Mouse (Mus musculus): ENCODE measurements around the gene Ahnak.
"Not testable (repeated sequence)": the region's sequence is repeated elsewhere in the genome, so short reads cannot be mapped to it uniquely, and the experiment has no call there.

The Ahnak gene

DNA sequence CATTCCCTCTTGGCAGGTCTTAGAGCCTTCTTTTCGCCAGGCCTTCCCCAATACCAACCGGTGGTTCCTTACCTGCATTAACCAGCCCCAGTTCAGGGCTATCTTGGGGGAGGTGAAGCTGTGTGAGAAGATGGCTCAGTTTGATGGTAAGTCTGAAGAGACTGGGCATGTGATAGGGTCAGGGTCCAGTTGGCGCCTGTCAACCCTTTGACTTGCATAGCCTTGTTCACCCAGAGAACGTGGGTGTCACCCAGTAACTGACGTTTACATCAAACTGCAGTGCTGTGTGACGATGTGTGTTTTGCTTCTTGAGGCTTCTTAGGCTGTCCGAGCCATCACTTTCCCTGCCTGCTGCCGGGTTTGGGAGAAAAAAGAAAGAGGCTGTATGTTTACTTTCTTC is 16.6 kb upstream of the Ahnak start:
- not testable (repeated sequence) for DNase-seq (ENCODE audit: low spot score)

DNA sequence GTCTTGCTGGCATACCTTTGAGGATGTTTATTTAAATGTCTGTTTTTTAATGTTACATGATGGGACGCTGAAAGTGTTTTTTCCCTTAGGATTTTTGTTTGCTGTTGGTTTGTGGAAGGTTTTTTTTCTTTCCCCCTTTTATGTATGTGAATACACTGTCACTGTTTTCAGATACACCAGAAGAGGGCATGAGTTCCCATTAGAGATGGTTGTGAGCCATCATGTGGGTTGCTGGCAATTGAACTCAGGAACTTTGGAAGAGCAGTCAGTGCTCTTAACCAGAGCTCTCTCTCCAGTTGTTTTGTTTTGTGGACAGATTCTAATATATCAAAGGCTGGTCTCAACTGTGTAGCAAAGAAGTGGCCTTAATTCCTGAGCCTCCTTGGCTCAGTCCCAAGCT is 14.4 kb upstream of the Ahnak start:
- no peak for DNase-seq (ENCODE audit: low spot score)

DNA sequence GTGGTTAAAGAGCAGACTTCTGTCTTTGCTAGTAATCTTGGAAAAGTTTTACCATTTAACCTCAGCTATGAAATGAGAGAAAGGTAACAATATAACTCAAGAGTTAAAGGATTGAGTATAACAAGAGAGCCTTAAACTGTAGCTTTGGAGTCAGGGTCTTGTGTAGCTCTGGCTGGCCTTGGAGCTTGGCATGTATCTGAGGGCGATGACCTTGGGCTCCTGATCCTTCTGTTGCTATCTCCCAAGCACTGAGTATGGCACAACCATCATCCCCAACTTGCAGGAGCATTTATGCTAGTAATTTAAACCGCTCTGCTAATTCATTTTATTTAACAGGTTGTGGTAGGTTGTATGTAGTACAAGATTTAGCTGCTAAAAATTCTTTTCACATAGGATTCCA is 13.6 kb upstream of the Ahnak start:
- DNase-seq (ENCODE audit: low spot score) = no peak

DNA sequence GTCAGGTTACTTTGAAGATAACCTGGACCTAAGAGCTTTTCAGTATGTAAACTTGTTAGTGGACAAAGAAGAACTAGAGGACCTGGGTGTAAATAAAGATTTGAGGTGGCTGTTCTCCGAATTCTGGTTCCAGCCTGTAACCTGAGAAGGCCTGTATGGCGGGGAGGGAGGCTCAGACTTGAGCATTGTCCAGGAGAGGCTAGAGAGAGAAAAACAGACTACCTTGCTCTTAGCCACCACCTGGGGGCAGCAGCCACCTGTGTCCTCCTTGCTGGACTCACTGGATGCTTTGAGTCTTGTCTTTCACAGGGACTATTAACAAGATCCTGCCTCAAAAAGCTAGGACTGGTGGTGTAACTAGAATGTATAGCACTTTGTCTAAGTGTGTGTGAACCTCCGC is 12.5 kb upstream of the Ahnak start:
- no peak for DNase-seq (ENCODE audit: low spot score)

DNA sequence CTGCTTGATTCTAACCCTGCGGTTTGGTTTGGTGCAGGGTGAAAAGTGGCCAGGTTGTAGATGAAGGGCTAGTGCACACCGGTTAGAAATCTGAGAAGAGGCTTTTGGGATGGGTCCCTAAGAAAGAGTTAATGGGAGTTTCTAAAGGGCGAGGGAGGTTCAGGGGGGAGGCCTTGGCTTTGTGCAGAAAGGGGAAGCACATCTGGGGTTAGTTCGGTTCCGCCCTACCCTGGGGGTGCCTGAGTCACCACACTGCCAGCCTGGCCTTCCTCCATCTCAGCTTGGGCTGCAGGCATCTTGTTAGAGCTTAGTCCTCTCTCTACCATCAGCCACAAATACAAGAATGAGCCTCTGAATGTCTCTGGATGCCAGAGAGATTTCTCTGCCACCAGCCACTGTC is 8.3 kb upstream of the Ahnak start:
- DNase-seq (ENCODE audit: low spot score) = no peak

DNA sequence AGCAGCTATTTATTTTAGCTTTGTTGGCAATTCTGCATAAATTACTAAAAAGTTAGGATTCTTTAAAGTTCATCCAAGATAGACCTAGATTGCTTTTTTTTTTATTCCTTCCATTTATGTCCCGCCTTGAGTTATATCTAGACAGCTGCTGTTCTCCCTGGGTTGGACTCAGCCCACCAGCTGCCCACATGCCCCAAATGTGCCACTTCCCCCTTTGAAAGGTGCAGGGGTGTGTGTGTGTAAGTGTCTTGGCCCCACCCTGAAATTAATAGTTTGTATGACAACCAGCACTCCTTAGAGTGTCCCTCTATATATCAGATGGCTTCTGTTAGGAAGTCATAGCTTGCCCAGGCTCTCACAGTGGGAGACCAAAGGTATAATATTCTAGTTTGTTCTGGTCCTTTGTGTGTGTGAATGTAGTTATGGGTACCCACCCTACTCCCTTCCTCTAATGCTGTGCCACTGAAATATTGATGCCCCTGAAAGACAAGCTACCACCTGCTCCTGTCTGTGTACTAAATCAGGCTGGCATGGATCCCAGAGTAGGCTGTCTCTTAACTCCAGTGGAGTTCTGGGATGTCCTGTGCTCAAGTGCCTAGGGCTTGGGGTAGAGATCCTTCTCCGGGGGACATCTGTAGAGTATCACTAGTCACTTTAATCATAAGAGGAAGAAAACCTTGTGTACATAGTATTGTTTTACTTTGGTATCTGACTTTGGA is 7.5 kb upstream of the Ahnak start:
- DNase-seq (ENCODE audit: low spot score) = no peak

DNA sequence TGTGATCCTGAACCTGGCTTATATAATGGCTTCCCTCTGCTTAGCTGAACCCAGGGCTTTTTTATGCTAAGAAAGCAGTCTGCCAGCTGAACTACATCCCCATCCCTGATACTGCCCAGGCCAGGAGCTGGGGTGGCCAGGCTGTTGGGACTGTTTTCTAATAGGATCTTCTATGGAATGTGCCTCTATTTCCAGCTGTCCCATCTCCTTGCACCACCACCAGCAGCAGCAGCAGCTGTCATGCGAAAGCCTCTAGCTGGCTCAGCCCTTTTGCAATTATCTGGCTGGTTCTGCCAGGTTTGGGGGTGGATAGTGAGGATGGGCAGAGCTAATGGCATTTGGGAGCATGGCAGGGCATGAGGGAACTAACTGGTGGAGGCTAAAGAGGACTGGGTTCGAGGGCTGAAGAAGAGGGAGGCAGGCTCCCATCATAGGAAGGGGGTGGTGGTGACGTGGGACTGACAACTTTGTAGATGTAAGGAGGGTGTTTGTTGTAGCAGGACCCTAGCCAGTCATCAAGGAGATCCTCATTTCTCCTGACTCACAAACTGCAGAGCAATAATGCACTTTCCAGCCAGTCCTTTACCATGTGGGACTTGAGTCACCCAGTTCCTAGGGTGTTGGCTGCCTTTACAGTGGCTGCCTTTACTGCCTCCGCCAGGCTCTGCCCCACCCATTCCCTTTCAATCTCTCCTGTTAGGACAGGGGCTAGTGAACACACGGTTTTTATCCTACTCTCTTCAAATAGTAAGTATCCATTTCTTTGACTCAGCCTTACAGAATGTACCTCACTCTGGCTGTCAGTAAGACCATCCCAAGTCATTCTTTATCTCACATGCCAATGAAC is 6.6 kb upstream of the Ahnak start:
- DNase-seq (ENCODE audit: low spot score) = no peak

DNA sequence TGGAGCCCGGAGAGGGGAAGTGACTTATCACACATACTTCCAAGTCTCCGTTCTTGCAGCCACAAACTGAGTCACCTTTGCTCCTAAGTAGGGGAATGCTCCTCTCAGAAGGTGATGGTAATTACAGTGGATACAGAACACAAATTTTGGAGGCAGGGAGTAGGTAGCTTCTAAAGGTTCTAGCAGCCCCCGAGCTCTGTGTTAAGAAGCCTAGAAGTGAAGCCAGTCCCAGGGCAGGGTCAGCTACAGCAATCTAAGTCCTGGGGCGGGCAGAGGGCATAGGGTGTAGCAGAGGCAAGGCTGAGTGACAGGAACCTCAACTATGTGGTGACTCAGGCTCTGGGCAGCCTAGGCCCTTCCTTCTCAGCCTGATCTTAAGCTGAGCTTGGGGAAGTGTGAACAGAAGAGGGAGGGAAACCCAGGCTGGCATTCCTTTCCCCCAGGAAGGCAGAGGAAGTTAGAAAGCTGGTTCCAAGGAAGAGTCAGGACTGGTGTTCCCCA is 5.9 kb upstream of the Ahnak start:
- DNase-seq (ENCODE audit: low spot score) = no peak

DNA sequence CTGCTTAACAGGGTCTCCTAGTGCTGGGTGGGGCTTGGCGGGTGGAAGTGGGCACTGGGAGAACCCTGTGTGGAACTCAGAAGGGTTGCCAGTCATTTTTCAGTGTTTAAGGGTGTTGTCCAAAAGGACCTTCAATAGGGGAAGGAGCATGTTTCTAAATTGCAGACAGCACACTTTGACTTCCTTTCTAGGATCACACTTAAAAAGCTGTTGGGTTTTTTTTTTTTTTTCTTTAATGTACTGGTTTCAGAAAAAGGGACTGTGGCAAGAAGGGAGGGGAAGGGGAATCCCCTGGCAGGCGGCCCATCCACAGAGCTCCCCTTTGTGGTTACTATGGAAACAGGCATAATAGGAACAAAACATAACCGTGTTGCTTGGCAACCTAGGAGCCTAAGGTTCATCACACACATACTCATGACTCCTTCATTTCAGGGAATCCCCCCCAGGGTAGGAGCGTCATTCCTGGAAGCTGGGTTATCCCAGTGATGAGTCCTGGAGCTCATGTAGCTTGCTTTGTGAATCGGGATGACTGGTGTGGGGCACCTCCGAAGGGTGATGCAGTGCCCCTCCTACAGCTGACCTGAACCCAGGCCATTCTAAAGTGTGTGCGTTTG is 4.7 kb upstream of the Ahnak start:
- DNase-seq (ENCODE audit: low spot score) = no peak

DNA sequence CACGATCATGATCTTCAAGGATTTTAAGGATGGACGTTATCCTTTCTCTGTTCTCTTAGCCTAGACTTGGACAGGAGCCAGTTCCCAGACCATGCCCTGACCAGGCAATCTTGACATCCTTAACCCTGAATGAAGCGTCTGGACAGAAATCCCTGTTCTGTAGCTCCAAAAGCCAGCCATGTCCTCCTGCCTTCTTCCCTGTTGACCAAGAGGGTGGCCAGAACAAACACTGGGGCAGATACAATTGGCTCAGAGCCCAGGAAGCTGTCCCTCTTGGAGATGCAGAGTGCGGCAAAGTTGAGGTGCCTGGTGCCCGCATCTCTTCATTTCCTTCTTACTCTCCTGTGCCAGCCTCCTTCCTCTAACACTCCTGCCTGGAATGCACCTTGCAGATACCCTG is 3.2 kb upstream of the Ahnak start:
- DNase-seq (ENCODE audit: low spot score) = no peak

DNA sequence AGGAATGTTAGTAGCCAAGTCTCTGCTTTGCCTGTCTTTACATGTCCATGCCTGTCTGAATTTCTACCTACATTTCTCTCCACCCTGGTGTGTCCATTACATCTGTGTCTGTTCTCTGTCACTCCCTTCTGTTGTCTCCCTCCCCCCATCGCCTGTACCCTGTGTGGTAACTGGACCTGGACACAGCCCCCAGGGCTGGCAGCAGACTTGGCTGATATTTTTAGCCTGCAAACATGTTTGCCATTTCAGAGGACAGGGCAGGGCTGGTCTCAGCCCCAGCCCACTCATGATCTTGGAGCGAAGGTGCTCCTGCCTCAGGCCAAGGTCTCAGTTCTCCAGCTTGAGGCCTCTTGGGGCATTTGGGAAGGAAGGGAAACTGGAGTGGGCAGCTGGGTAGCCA is 1.3 kb upstream of the Ahnak start:
- no peak for DNase-seq (ENCODE audit: low spot score)

DNA sequence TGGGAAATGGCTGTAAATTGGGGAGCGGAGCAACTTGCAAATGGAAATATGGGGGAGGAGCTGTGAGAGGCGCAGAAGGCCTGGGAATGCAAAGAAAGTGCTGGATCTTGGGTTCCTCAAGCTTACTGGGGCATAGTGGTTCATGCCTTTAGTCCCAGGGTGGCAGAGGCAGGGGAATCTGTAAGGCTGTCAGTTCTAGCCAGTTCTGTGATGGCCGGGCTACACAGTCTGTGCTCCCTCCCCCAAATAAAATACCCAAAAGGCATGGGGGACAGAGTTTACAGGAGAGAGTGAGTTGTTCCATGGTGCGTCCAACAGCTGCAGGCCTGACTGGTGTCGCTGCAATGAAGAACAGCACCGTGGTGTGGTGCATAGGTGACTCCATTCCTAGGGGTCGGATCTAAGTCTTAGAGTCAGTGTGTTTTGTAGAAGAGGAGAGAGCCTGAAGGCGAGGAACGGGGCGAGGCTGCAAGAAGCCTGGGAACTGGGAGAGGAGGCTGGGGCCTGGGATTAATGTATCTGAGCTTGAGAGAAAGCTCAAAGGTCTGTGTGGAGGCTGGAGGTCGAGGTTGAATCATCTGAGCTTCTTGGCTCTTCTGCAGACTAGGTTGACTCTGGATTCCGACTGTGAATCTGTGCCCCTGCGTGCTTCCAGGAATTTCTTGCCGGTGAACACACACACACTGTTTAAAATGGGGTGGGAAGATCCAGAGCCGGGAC is 578 bp upstream of the Ahnak start:
- no peak for DNase-seq (ENCODE audit: low spot score)

DNA sequence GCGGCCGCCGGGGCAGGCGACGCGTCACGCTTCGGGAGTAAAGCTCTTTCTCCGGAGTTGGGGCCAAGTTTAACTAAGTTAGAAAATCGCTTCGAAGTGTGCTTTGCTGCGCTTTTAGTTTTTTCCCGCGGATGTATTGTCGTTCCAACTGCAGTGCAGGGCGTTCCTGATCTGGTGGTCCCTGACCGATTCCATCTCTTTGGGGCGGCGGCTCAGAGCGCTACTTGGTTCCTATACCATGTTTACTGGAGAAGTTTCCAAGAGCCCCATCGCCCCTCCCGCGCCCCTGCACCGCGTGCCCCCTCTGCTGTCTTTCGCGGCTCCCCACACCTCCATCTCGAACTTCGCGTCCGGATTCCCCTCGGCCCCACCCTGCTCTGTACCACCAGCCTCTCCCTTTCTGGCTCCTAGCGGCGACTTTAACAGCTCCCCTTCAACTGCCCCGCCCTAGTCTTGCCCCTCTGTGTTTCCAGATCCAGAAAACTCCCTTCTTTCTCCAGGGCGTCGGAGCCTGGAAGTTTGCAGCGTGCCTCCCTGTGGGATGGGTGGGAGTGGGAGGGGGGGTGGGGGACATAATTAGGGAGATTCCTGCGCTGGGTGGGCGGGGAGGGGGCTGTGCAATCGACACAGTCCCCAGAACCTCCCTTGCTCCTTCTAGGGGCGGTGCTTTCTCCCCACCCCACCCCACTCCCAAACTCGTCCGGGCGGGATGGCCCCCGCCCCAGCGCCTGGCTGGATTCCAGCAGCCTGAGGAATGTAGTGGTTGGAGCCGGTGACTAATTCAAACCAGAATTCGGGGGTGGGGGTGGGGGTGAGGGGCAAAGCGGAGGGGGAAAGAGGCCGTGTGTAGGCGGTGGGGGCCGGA is 715 bp downstream of the Ahnak start:
- DNase-seq (ENCODE audit: low spot score) = peak; percentile 77

DNA sequence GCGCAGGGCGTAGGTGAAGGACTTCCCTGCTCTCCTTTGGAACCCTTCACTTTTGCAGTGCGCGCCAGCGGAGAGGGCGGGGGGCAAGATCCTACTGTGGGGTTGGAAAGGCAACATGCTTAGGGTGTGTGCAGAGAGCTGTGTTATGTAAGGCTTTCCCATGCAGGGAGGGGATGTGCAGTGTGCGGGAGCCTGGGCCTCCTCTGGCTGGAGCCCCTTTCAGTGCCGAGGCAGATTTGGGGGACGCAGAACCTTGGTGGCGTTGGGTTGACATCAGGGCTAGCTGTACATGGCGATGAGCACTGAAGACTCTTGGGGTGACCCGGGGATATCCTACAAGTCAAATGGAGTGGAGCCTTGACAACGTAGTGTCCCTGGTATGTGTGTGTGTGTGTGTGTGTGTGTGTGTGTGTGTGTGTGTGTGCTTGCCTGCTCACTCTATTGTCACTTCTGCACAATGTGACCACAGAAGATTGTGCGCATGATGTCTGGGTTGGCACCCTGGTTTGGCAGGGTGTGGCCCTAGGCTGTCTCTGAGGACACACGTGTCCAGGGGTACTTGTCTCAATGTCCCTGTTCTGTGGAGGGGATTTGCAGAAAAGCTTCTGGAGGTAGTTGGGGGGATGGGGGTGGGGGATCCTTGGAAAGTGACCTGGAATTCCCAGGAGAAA is 1.5 kb downstream of the Ahnak start:
- DNase-seq (ENCODE audit: low spot score) = no peak

DNA sequence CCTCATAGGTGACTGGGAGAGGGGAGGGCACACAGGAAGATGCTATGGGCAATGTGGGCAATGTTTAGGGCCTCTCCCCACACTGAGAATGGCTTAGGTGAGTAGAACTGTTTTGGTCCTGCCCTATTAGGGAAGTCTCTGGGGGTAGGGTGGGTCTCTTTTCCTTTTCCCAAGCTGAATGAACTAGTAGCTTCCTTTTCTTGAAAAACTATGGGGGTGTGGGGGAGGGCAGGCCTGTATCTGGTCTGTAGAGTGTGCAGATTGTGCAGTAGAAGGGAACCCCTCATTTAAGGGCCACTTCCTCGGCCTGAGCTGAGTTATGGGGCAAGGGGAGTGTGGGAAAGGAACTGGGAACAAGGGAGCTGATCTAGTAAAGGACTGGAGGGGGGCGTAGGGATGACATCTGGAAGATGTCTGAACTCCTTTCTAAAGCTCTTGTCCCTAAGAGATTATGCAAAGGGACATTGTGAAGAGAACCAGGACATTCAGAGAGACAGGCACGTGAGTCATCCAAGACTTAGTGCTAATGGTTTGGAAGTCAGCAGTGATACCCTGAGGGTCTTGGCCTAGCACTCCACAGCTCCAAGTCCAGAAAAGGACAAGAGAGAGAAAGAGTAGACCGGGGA is 2.3 kb downstream of the Ahnak start:
- DNase-seq (ENCODE audit: low spot score) = no peak

DNA sequence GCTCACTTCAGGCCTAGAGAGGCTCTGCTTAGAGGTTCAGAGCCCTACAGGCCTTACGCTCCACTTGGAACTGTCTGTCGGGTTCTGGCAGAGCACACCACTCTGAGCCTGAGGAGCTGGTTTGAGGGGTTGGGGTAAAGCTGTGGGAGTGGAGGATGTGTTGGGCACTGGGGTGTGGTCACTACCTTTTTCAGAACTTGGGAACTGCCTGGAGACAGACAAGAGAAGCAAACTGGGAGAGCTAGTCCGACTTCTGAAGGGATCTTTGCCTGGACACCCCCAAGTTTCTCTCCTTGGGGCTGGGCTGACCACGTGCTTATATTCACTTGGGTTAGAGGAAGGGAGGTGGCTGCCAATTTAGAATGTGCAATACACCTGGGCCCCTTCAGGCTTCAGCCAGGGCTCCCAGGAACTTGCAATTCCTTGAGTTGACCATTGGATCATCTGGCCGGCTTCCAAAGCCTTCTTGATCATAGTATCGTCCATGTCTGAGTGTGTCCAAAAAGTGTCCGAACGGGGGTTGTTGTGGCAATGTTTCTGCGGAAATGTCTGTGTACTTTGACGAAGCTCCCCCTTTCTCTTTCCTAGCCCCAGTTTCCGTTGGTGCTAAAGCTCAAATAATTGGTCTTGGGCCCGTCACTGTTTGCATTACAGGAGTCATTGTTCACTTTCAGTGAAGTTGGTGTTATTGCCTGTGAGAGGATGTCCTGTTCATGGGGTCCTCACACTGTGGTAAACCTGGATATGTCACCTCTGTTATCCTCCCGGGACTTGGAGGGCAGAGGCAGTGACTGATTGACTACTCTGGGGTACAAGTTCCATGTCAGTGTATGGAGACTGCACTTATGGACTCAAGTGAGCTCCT is 3.0 kb downstream of the Ahnak start:
- no peak for DNase-seq (ENCODE audit: low spot score)

DNA sequence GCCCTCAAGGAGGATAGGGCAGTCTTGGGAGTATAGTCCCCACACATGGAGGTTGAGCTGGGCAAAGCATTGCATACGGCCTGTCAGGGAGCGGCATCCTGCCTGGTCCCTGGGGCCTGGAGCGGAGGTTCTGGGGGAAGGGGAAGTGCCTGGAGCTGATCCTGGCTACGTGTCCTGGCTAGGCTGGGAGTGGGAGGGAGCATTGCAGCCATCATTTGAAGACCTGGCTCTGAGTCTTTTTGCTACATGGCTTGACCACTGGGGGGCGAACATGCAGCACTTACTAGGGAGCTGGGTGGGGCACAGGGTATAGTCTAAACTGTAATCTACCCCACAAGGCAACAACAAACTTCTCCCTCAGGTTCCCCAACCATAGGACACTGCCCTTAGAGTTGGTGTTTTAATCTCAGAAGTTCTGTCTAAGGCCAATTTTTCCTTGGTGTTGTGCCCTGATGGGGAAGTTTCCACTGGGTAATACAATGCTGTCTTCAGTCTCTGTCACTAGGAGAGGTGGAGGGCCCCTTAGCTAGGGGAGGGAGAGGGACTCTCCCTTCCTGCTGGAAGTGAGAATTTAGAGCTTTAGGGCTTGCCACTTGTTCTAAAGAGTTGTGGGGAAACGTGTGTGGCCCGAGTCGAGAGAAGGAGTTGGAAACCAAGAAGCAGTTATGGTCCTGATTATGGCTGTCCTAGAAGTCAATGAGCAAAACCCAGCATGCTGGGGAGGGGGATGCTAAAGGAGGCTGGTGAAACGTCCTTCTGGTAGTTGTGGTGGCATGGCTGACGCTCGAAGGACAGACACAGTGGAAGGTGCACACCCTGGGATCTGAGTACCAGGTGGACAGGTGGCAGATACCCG is 3.9 kb downstream of the Ahnak start:
- peak; percentile 68 for DNase-seq (ENCODE audit: low spot score)

DNA sequence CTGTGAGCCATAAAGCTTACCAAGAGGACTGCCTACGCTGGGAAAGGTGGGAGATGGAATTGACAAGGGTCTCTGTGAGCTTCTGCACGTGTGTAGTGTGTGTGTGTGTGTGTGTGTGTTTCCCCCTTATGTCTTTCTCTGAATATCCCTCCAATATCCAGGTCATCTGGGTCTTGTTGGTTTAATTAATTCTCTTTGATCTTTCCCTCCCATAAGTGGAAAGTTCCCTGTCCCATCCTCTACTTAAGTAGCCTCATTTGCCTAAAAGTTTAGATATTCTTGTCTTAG is 4.5 kb downstream of the Ahnak start:
- no peak for DNase-seq (ENCODE audit: low spot score)
